Mouse (Mus musculus): ENCODE measurements around the gene Vps53.

- TF ChIP-seq CTCF (IDR thresholded peaks at IDR 0.05) = no peak
- TF ChIP-seq EP300 (IDR thresholded peaks at IDR 0.05) = no peak
Observed at GRCm38 (mm10) chr11:76168976-76169375, 10.5 kb downstream of the Vps53 start.
